Mouse (Mus musculus) heart, embryonic 14.5 days (tissue): ENCODE data around the gene Metap1. TPM values are rescaled to one million over a fixed set of nuclear protein-coding genes. Genes with fewer than 3 reads are reported as not detected.

Experiments
- ATAC-seq: fragments of 200-750 bp; cut with Nextera tagmentation; 2 replicates; pipeline ENCODE4 v1.8.0; 2017; ENCODE audit warnings: low read depth, moderate TSS enrichment; ENCODE audit not compliant: insufficient number of reproducible peaks, insufficient read depth, low FRiP score
- H3K27ac ChIP-seq, 2 experiments: fragments of 200-500 bp in 1 of 2; fragments of 300-500 bp in 1 of 2; sonication (generic) in 1 of 2; replicated peaks in 1 of 2; 2 replicates each; pipeline ENCODE4 v1.5.1; 2012 to 2014; ENCODE audit warnings: low read depth in 2 of 2, low read length in 2 of 2, control low read depth in 1 of 2, mild to moderate bottlenecking in 1 of 2, mixed read lengths in 1 of 2; ENCODE audit not compliant: control insufficient read depth in 1 of 2, insufficient read depth in 1 of 2
- H3K27me3 ChIP-seq: fragments of 300-500 bp; sonication (generic); 2 replicates; pipeline ENCODE4 v1.6.1; 2014; ENCODE audit warnings: mild to moderate bottlenecking, low read length, control low read depth; ENCODE audit not compliant: control insufficient read depth, insufficient read depth
- H3K36me3 ChIP-seq: fragments of 300-500 bp; sonication (generic); 2 replicates; pipeline ENCODE4 v1.6.1; 2014; ENCODE audit warnings: mild to moderate bottlenecking, control low read depth, low read length, mixed read lengths; ENCODE audit not compliant: control insufficient read depth, insufficient read depth
- H3K4me1 ChIP-seq, 2 experiments: fragments of 200-500 bp in 1 of 2; fragments of 300-500 bp in 1 of 2; sonication (generic) in 1 of 2; 2 replicates each; pipeline ENCODE4 v1.6.1; 2012 to 2014; ENCODE audit warnings: low read length in 2 of 2, control low read depth in 1 of 2, mixed read lengths in 1 of 2; ENCODE audit not compliant: control insufficient read depth in 2 of 2, insufficient read depth in 2 of 2
- H3K4me2 ChIP-seq: fragments of 300-500 bp; sonication (generic); 2 replicates; pipeline ENCODE4 v1.6.1; 2014; ENCODE audit warnings: mild to moderate bottlenecking, low read length
- H3K4me3 ChIP-seq, 2 experiments: fragments of 200-500 bp in 1 of 2; fragments of 300-500 bp in 1 of 2; sonication (generic) in 1 of 2; 2 replicates each; pipeline ENCODE4 v1.5.1; 2012 to 2014; ENCODE audit warnings: low read length in 2 of 2, mild to moderate bottlenecking in 2 of 2, control low read depth in 1 of 2, low read depth in 1 of 2, moderate library complexity in 1 of 2; ENCODE audit not compliant: control insufficient read depth in 1 of 2, insufficient read depth in 1 of 2
- H3K9ac ChIP-seq: fragments of 300-500 bp; sonication (generic); 2 replicates; pipeline ENCODE4 v1.6.1; 2014; ENCODE audit warnings: mild to moderate bottlenecking, low read length
- H3K9me3 ChIP-seq: fragments of 300-500 bp; sonication (generic); 2 replicates; pipeline ENCODE4 v1.6.1; 2016; ENCODE audit warnings: low read length, control low read depth; ENCODE audit not compliant: control insufficient read depth
- WGBS: fragments of 180-500 bp; shearing (Covaris S2); extraction: QIAGEN DNeasy Blood & Tissue Kit; methylation state at CpG from one replicate; pipeline ENCODE4 v1.1.7; 2014; 5-methylcytosine and 5-hydroxymethylcytosine counted together
- polyA plus RNA-seq: library from polyadenylated mRNA; unstranded; fragments of >200 nt; fragmentation: Nextera tagmentation; extraction: Ambion mirVana; gene quantifications from 2 replicates; pipeline ENCODE4 v1.2.1, GENCODE M21; 2014

Metap1 gene
- polyA plus RNA-seq, 1 experiment from 2014 or later, result 46.1 TPM

DNA sequence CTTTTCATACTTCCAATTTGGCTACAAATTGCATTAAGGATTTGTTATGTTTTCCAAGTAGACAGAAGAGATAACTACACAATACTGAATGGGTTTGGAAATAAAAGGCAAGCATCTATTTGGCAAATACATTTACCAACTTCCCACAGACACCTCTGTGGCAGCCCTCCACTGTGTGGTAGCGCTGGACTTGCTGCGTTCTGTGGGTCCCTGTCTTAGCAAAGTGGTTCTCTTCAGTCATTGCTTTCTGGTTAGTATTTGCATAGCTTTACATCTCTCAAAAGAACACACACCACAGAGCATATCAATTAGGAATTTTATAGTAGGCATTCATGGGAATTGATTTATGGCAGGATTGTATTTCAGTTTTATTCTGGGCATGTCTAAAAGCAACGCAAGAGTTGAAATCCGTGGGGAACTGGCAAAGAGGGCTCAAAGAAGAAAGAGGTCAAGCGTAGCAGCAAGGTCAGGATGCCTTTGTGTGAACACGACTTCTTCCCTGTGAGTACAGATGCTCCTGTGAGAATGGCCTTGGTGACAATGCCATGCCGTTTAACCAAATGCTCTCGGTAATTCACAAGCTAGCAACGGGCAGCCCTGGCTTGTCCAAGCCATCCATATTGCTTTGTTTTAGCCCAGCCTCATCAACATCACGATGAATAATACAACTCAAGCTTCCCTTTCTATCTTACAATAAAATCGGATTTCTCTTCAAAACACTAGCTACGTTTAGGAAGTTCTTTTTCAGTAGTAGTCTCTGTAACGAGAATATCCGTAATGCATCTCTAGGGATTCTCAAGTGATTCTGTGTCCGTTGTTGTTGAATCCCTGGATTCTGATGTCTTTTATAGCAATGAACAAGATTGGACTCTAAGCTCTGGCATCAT, 10.8 kb upstream of the Metap1 start:
- Histone ChIP-seq H3K9me3 (no peaks in the 10 kb centered on the region), H3K4me2 (no peak overlapping the region), H3K27ac (no peak overlapping the region), H3K36me3 (no peaks in the 10 kb centered on the region), H3K4me1 (peaks cover 0 to 5% of the 10 kb centered on the region in 2 experiments; a peak in 2 of 4 replicates), H3K9ac (no peak overlapping the region), H3K27me3 (peaks cover under 1% of the 10 kb centered on the region; the same call in 1 of the 2 replicates), H3K4me3 (no peak overlapping the region)
- no peak for ATAC-seq
- 74% methylated on average over 15 of the region's 15 CpGs for WGBS

- Histone ChIP-seq H3K36me3 (no peaks in the 10 kb centered on the region), H3K9me3 (no peaks in the 10 kb centered on the region), H3K9ac (no peak overlapping the region), H3K27ac (no peak overlapping the region), H3K4me2 (no peak overlapping the region), H3K4me3 (no peak overlapping the region), H3K4me1 (peaks cover 0 to 2% of the 10 kb centered on the region in 2 experiments; a peak in 1 of 4 replicates), H3K27me3 (no peaks in the 10 kb centered on the region; the same call in 1 of the 2 replicates)
- 67% methylated on average over 4 of the region's 4 CpGs for WGBS
- ATAC-seq, result no peak
These were observed 9.4 kb upstream of the Metap1 start for GRCm38 (mm10) chr3:138498731-138499130.

- H3K9me3 ChIP-seq, result no peaks in the 10 kb centered on the region
These were observed 6.1 kb upstream of the Metap1 start for GRCm38 (mm10) chr3:138495166-138496145.

DNA sequence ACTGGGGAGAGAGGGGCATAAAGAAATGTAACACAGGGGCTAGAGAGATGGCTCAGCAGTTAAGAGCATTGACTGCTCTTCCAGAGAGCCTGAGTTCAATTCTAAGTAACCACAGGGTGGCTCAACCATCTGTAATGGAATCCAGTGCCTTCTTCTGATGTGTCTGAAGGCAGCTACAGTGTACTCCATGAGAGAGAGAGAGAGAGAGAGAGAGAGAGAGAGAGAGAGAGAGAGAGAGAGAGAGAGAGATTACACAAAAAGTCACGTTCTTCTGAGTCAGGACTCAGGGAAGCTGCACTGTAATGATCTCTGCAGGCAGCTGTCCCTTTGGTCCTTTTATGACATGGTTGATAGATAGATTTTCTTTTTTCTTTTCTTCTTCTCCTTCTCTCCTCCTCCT, 5.2 kb upstream of the Metap1 start:
- Histone ChIP-seq H3K4me1 (no peaks in the 10 kb centered on the region), H3K36me3 (no peaks in the 10 kb centered on the region), H3K27ac (no peak overlapping the region), H3K9ac (no peak overlapping the region), H3K4me2 (no peak overlapping the region), H3K9me3 (no peaks in the 10 kb centered on the region), H3K4me3 (no peak overlapping the region), H3K27me3 (no peaks in the 10 kb centered on the region)
- no peak for ATAC-seq
- 27% methylated on average over 1 of the region's 1 CpGs for WGBS

More at GRCm38 (mm10) chr3:138495166-138496145, 6.1 kb upstream of the Metap1 start:
- Histone ChIP-seq H3K4me1 (no peaks in the 10 kb centered on the region), H3K4me2 (no peak overlapping the region), H3K4me3 (no peak overlapping the region), H3K9ac (no peak overlapping the region), H3K36me3 (no peaks in the 10 kb centered on the region), H3K27ac (no peak overlapping the region), H3K27me3 (no peaks in the 10 kb centered on the region)
- WGBS, result 72% methylated on average over 11 of the region's 11 CpGs
- ATAC-seq, result no peak

DNA sequence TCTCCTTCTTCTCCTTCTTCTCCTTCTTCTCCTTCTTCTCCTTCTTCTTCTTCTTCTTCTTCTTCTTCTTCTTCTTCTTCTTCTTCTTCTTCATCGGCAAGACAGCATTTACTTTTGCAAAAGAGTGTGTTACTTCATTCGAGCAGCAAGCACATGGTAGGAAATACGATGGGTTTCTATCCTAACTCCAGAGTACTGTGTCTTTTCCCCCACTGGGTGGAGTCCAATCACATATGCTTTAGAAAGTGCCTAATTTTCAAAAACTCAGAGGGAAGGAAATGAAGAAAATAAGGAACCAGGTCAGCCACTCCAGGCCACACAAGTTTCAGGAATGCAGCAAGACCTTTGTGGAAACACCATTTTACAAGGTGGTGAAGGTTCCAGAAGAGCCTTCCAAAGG, 4.4 kb upstream of the Metap1 start:
- H3K27me3 ChIP-seq, result no peaks in the 10 kb centered on the region
- no peaks in the 10 kb centered on the region for H3K36me3 ChIP-seq
- no peak overlapping the region for H3K4me3 ChIP-seq
- H3K9ac ChIP-seq, result no peak overlapping the region
- H3K4me1 ChIP-seq, result no peaks in the 10 kb centered on the region
- 75% methylated on average over 3 of the region's 3 CpGs for WGBS
- no peak overlapping the region for H3K4me2 ChIP-seq
- no peak for ATAC-seq
- H3K27ac ChIP-seq, result no peak overlapping the region
- no peaks in the 10 kb centered on the region for H3K9me3 ChIP-seq

DNA sequence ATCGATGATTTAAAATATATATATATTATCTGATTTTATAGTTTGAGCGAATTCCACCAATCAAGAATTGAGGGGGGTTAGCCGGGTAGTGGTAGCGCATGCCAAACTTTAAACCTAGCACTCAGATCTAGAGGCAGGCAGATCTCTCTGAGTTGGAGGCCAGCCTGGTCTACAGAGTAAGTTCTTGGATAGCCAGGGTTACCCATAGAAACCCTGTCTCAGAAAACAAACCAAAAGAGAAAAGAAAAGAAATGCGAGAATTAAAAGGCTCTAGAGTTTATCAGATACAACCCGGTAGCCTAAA, 671 bp upstream of the Metap1 start:
- peaks cover 9% of the 10 kb centered on the region for H3K36me3 ChIP-seq
- H3K9me3 ChIP-seq, result no peaks in the 10 kb centered on the region
- 25% methylated on average over 6 of the region's 6 CpGs for WGBS
- ATAC-seq, result no peak
- H3K27me3 ChIP-seq, result no peaks in the 10 kb centered on the region
- peak overlapping the region; percentile 70 for H3K9ac ChIP-seq
- peak overlapping the region in 1 of 2 experiments; percentile 87; a peak in 2 of 4 replicates for H3K4me3 ChIP-seq
- no peak overlapping the region for H3K27ac ChIP-seq
- peak overlapping the region; percentile 64 for H3K4me2 ChIP-seq
- peaks cover 0 to 12% of the 10 kb centered on the region in 2 experiments; a peak in 2 of 4 replicates for H3K4me1 ChIP-seq

GRCm38 (mm10) chr3:138488584-138489326, 560 bp downstream of the Metap1 start:
- H3K4me1 ChIP-seq, result peaks cover 0 to 12% of the 10 kb centered on the region in 2 experiments; a peak in 2 of 4 replicates
- no peaks in the 10 kb centered on the region for H3K27me3 ChIP-seq
- peak overlapping the region; percentile 66 to 75; a peak in 3 of 4 replicates for H3K27ac ChIP-seq
- peak overlapping the region; percentile 90 for H3K9ac ChIP-seq
- peaks cover 15% of the 10 kb centered on the region for H3K36me3 ChIP-seq
- under 1% methylated on average over 54 of the region's 61 CpGs for WGBS
- H3K4me3 ChIP-seq, result peak overlapping the region; percentile 86 to 87
- peak overlapping the region; percentile 70 for H3K4me2 ChIP-seq
- H3K9me3 ChIP-seq, result 0 out of 2 replicates have a peak, but pooled peaks cover 3% of the 10 kb centered on the region
- ATAC-seq, result peak; percentile 59
